Mouse (Mus musculus): ENCODE measurements around the gene Avpr2. TPM values are rescaled to one million over a fixed set of nuclear protein-coding genes. Genes with fewer than 3 reads are reported as not detected.

The Avpr2 gene
- total RNA-seq, 2 experiments from 2014 or later, result not detected

DNA sequence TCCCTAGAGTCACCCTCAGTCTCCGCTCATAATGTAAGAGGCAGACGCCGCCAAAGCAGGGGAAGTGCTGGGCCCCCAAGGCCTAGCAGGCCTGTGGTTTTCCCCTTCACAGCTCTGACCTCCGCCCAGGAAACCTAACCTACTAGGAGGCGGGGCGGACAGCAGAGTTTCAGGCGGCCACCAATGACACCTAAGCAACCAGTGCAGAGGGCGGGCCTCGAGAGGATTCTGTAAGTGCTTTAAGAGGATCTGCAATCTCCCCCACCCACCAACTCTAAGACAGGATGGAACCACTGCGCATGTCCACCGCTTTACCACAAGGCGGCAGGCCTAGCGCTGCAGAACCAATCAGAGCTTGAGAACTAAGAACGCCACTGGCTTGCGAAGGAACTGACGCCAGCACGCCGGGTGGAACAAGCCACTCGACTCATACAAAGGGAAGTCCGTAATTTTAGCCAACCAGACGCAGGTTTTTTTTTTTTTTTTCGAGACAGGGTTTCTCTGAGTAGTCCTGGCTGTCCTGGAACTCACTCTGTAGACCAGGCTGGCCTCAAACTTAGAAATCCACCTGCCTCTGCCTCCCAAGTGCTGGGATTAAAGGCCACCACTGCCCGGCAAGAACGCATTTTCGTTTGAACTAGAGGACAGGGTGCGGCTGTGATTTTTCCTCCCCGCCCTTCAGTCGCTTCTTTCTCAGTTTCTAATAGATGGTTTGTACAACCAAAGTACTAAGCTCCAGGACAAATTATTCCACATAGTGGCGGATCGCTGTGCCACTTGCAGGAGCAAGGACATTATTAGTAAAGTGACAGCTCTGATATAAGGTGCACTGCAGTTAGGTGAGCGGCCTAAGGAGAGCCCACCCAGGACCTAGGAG lies 23.2 kb downstream of the Avpr2 start:
- intact Hi-C loops (cut with DNase I), result no loop called here
- DNase-seq, result peak; percentile 77 to 83

DNA sequence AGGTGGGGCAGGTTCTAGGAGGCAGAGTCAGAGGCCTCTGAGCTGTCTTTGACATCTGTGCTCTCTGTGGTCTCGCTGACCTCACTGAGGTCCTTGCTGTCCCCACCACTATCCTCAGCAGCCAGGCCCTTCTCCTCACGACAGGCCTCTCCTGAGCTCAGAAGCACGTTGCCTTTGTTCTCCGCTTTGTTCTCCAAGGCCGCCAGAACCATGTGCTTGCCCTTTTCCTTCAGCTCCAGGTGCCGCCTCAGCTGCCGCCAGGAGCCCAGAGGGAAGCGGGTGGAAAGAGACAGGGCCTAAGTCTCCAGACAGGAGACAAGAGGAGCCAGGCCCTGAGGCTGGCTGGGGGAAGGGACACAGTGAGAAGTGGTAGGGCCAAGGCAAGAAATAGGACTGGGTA lies 25.0 kb downstream of the Avpr2 start:
- no peak for DNase-seq
- intact Hi-C loops (cut with DNase I), result no loop called here

GRCm38 (mm10) chrX:73918631-73919030 lies 26.7 kb downstream of the Avpr2 start:
- no peak for DNase-seq
- intact Hi-C loops (cut with DNase I), result no loop called here

DNA sequence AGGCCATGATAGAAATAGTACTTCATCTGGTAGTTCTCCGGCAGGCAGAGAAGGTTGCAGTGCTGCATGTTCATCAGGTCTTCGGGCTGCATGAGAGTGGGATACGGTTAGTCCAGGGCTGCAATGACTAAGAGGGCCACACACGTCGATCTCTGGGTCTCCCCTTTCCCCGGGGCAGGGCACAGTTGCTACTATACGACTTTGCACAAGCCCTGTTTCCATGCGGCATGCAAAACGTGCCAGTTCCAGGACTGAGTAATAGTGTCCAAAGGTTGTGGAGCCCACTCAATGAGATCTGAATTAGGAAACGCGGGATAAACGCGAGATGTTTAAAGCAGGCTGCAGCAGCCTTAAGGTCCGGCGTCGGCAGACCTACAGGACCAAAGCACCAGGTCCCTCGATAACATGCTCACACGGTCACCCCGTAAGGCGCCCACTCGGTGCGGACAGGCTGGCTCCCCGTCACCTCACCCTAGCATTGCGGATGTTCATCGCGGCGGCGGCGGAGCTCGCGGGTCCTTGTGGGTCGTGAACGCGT lies 29.5 kb downstream of the Avpr2 start:
- intact Hi-C loops (cut with DNase I), result no loop called here
- no peak for DNase-seq

- intact Hi-C loops (cut with DNase I), result no loop called here
- peak; percentile 78 to 83 for DNase-seq
Measured at GRCm38 (mm10) chrX:73921823-73922549, 30.1 kb downstream of the Avpr2 start, which contains the start of the genes Arhgap4 and Naa10. Gene Arhgap4 (minus strand): TSS chrX:73921870. Gene Naa10 (minus strand): TSS chrX:73921944.

GRCm38 (mm10) chrX:73922550-73922882 lies 30.6 kb downstream of the Avpr2 start:
- intact Hi-C loops (cut with DNase I), result no loop called here
- DNase-seq, result no peak

DNA sequence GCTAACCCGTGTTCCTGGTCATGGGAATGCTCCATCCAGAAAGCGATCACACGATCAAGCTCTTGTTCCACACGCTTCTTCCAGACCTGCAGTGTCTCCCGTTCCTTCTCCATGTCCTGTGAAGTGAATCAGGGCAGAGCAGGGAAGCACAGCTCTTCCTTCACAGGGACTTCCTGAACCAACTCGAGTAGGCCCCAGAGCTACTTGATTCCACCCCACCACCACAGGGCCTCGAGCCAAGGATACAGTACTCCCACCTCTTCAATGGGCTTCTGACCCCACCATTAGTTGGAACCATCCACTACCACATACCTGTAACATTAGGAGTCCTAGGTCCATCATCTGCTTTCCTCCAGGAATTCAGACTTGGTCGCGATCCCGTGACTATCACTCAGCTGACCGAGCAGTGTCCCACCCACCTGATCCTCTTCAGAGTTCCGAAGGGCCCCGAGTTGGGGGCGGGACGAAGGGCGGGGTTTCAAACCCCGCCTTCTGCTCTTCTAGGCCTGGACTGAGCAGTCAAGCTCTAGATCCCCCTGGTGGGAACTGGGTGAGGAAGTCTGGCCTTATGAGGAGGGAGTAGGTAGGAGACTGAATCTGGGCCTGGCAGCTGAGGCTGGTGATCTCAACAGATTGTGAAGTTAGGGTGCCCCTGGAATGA lies 38.6 kb downstream of the Avpr2 start, which contains the start of gene Renbp:
Gene Renbp (minus strand): TSS at position 449 of the 661 bp plus-strand sequence.
- intact Hi-C loops (cut with DNase I), result no loop called here
- DNase-seq, result peak; percentile 51 to 57

DNA sequence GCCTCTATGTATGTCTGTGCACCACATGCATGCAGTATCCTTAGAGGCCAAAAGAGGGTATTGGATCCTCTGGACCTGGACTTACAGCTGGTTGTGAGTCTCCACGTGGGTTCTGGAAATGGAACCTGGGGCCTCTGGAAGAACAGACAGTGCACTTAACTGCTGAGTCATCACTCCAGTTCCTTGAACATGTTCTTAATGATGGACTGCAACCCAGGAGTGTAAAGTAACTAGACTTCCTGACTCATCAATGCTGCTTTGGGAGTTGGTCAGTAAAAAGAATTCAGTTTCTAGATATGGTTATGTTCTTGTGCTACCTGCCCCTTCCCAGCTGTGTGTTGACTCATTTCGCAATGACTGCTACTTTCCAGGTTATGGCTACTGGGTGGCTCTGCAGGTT lies 40.0 kb downstream of the Avpr2 start:
- intact Hi-C loops (cut with DNase I), result no loop called here
- DNase-seq, result no peak

DNA sequence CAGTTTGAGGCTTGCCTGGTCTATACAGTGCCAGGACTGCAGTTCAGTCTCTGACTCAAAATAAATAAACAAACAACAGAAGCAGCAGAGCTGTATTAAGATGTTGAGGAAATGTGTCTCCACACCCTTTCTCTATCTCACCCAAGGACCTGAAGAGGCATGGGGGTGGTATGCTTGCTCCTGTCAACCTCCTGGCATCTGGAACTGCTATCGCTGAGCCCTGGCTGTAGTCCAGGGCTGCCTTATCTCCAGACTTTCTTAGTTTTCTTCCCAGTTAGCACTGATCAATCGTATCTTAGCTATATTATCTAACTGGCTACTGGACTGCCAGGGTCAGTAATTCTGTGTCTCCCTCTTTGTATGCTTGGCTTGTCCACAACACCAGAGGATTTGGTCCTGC lies 50.0 kb downstream of the Avpr2 start:
- intact Hi-C loops (cut with DNase I), result no loop called here
- DNase-seq, result no peak

- DNase-seq, result no peak
- intact Hi-C loops (cut with DNase I), result no loop called here
Measured at GRCm38 (mm10) chrX:73942294-73942693, 50.4 kb downstream of the Avpr2 start.

Other genes with a start within 250 kb of the Avpr2 start
- 10 to 100 TPM in 1 of 2 experiments, 1 to 10 TPM in 1; 8.2 to 11.4 TPM for gene Pnck, start 232.0 kb upstream of the Avpr2 start, total RNA-seq (2021)
- 100 to 1,000 TPM; 105 to 106 TPM for gene Slc6a8, start 219.0 kb upstream of the Avpr2 start, total RNA-seq (2021)
- gene Bcap31, start 175.9 kb upstream of the Avpr2 start, total RNA-seq (2021), result 10 to 100 TPM; 45.9 to 47.7 TPM
- 10 to 100 TPM; 23.0 to 25.3 TPM for gene Abcd1, start 175.5 kb upstream of the Avpr2 start, total RNA-seq (2021)
- under 1 TPM; 0.64 TPM for gene Plxnb3, start 135.0 kb upstream of the Avpr2 start, total RNA-seq (2021)
- 10 to 100 TPM; 43.5 to 47.5 TPM for gene Srpk3, start 117.7 kb upstream of the Avpr2 start, total RNA-seq (2021)
- gene Idh3g, start 105.2 kb upstream of the Avpr2 start, total RNA-seq (2021), result 100 to 1,000 TPM; 401 to 409 TPM
- gene Ssr4, start 105.1 kb upstream of the Avpr2 start, total RNA-seq (2021), result 10 to 100 TPM; 69.3 to 83.2 TPM
- under 1 TPM; 0.56 to 0.96 TPM for gene Pdzd4, start 67.1 kb upstream of the Avpr2 start, total RNA-seq (2021)
- 1 to 10 TPM; 1.8 to 2.3 TPM for gene L1cam, start 4.0 kb downstream of the Avpr2 start, total RNA-seq (2021)
- gene Arhgap4, start 29.8 kb downstream of the Avpr2 start, total RNA-seq (2021), result 1 to 10 TPM in 1 of 2 experiments, under 1 TPM in 1; 0.67 to 1.0 TPM
- 10 to 100 TPM; 52.9 to 57.1 TPM for gene Naa10, start 29.8 kb downstream of the Avpr2 start, total RNA-seq (2021)
- gene Renbp, start 38.7 kb downstream of the Avpr2 start, total RNA-seq (2021), result 1 to 10 TPM; 1.8 to 2.5 TPM
- gene Hcfc1, start 74.3 kb downstream of the Avpr2 start, total RNA-seq (2021), result 10 to 100 TPM; 30.2 to 32.1 TPM
- 10 to 100 TPM; 40.0 to 41.4 TPM for gene Irak1, start 131.8 kb downstream of the Avpr2 start, total RNA-seq (2021)
- gene Opn1mw, start 235.4 kb downstream of the Avpr2 start, total RNA-seq (2021), result not detected
- 10 to 100 TPM; 21.6 to 27.7 TPM for gene Mecp2, start 243.3 kb downstream of the Avpr2 start, total RNA-seq (2021)

Measured in gastrocnemius, postnatal 36 days (tissue).